Mouse (Mus musculus) lung, adult 2 months (tissue): Measurements from ENCODE around the gene Cnpy4.

Experiments used
- CTCF ChIP-seq: fragments of 200-500 bp; IDR thresholded peaks from 2 replicates; pipeline ENCODE4 v1.5.1; 2011; ENCODE audit warnings: mild to moderate bottlenecking, low read length, control low read depth; ENCODE audit not compliant: insufficient read depth
- POLR2A ChIP-seq: fragments of 200-500 bp; IDR thresholded peaks from 2 replicates; pipeline ENCODE4 v1.6.1; 2011; ENCODE audit warnings: low read depth, mild to moderate bottlenecking, control low read depth, low read length, borderline replicate concordance; ENCODE audit errors: extremely low read depth

- TF ChIP-seq CTCF (no peak), POLR2A (no peak)
Measured at GRCm38 (mm10) chr5:138138585-138138984, 48.7 kb upstream of the Cnpy4 start.
